Mouse (Mus musculus) cortical plate, adult 2 months (tissue): ENCODE results near the gene Wfs1.

Experiments
- CTCF ChIP-seq: fragments of 200-500 bp; IDR thresholded peaks from 2 replicates; pipeline ENCODE4 v1.5.1; 2011; ENCODE audit warnings: mild to moderate bottlenecking, control low read depth, low read length; ENCODE audit not compliant: insufficient read depth; ENCODE audit errors: extremely low read depth
- POLR2A ChIP-seq: fragments of 200-500 bp; IDR thresholded peaks from 2 replicates; pipeline ENCODE4 v1.6.1; 2011; ENCODE audit warnings: mild to moderate bottlenecking, low read length, control low read depth; ENCODE audit not compliant: insufficient read depth; ENCODE audit errors: extremely low read depth

- no peak for TF ChIP-seq POLR2A
- TF ChIP-seq CTCF = no peak
Measured at GRCm38 (mm10) chr5:36979001-36979400, 10.0 kb downstream of the Wfs1 start.
